Mouse (Mus musculus): ENCODE data around the gene Fsd2. TPM values are rescaled to one million over a fixed set of nuclear protein-coding genes. Genes with fewer than 3 reads are reported as not detected.

Fsd2 gene
- polyA plus RNA-seq (2012; ENCODE audit: insufficient read depth, insufficient read length, missing spikeins), result 18.0 and 18.9 TPM in 2 replicates

GRCm38 (mm10) chr7:81566892-81567291, at the start of gene Fsd2:
Fsd2 (minus strand) TSS chr7:81566944.
- Histone ChIP-seq H3K4me1 (ENCODE audit: control insufficient read depth, insufficient read depth, insufficient read length, low read length) (no peaks in the 10 kb centered on the region), H3K4me3 (ENCODE audit: insufficient read depth, low read depth, low read length) (no peak within 1 kb of the TSS), H3K27ac (replicated peaks; ENCODE audit: low read depth, low read length) (no peak within 1 kb of the TSS)

- no peak overlapping the region for H3K4me3 ChIP-seq (ENCODE audit: insufficient read depth, low read depth, low read length)
- H3K27ac ChIP-seq (replicated peaks; ENCODE audit: low read depth, low read length), result no peak overlapping the region
These were observed 48.3 kb upstream of the Fsd2 start for GRCm38 (mm10) chr7:81615031-81615430.

GRCm38 (mm10) chr7:81612856-81613635, 46.3 kb upstream of the Fsd2 start:
- Histone ChIP-seq H3K4me3 (ENCODE audit: insufficient read depth, low read depth, low read length) (no peak overlapping the region), H3K4me1 (ENCODE audit: control insufficient read depth, insufficient read depth, insufficient read length, low read length) (no peaks in the 10 kb centered on the region), H3K27ac (replicated peaks; ENCODE audit: low read depth, low read length) (no peak overlapping the region)

More at GRCm38 (mm10) chr7:81615031-81615430, 48.3 kb upstream of the Fsd2 start:
- no peaks in the 10 kb centered on the region for H3K4me1 ChIP-seq (ENCODE audit: control insufficient read depth, insufficient read depth, insufficient read length, low read length)

GRCm38 (mm10) chr7:81610125-81610524, 43.4 kb upstream of the Fsd2 start:
- Histone ChIP-seq H3K4me3 (ENCODE audit: insufficient read depth, low read depth, low read length) (no peak overlapping the region), H3K27ac (replicated peaks; ENCODE audit: low read depth, low read length) (no peak overlapping the region), H3K4me1 (ENCODE audit: control insufficient read depth, insufficient read depth, insufficient read length, low read length) (no peaks in the 10 kb centered on the region)

GRCm38 (mm10) chr7:81606452-81606851, 39.7 kb upstream of the Fsd2 start:
- Histone ChIP-seq H3K4me1 (ENCODE audit: control insufficient read depth, insufficient read depth, insufficient read length, low read length) (no peaks in the 10 kb centered on the region), H3K27ac (replicated peaks; ENCODE audit: low read depth, low read length) (no peak overlapping the region), H3K4me3 (ENCODE audit: insufficient read depth, low read depth, low read length) (no peak overlapping the region)

GRCm38 (mm10) chr7:81605489-81605888, 38.7 kb upstream of the Fsd2 start:
- Histone ChIP-seq H3K27ac (replicated peaks; ENCODE audit: low read depth, low read length) (no peak overlapping the region), H3K4me1 (ENCODE audit: control insufficient read depth, insufficient read depth, insufficient read length, low read length) (no peaks in the 10 kb centered on the region), H3K4me3 (ENCODE audit: insufficient read depth, low read depth, low read length) (no peak overlapping the region)

- Histone ChIP-seq H3K27ac (replicated peaks; ENCODE audit: low read depth, low read length) (no peak overlapping the region), H3K4me3 (ENCODE audit: insufficient read depth, low read depth, low read length) (no peak overlapping the region), H3K4me1 (ENCODE audit: control insufficient read depth, insufficient read depth, insufficient read length, low read length) (no peaks in the 10 kb centered on the region)
These were observed 38.2 kb upstream of the Fsd2 start for GRCm38 (mm10) chr7:81604991-81605390.

GRCm38 (mm10) chr7:81599379-81600280, 32.9 kb upstream of the Fsd2 start:
- Histone ChIP-seq H3K4me3 (ENCODE audit: insufficient read depth, low read depth, low read length) (no peak overlapping the region), H3K27ac (replicated peaks; ENCODE audit: low read depth, low read length) (no peak overlapping the region), H3K4me1 (ENCODE audit: control insufficient read depth, insufficient read depth, insufficient read length, low read length) (no peaks in the 10 kb centered on the region)

- H3K4me1 ChIP-seq (ENCODE audit: control insufficient read depth, insufficient read depth, insufficient read length, low read length), result no peaks in the 10 kb centered on the region
- H3K4me3 ChIP-seq (ENCODE audit: insufficient read depth, low read depth, low read length), result no peak overlapping the region
- H3K27ac ChIP-seq (replicated peaks; ENCODE audit: low read depth, low read length), result no peak overlapping the region
These were observed 30.9 kb upstream of the Fsd2 start for GRCm38 (mm10) chr7:81597660-81598059.

GRCm38 (mm10) chr7:81596086-81596485, 29.3 kb upstream of the Fsd2 start:
- Histone ChIP-seq H3K4me3 (ENCODE audit: insufficient read depth, low read depth, low read length) (no peak overlapping the region), H3K27ac (replicated peaks; ENCODE audit: low read depth, low read length) (no peak overlapping the region), H3K4me1 (ENCODE audit: control insufficient read depth, insufficient read depth, insufficient read length, low read length) (no peaks in the 10 kb centered on the region)

GRCm38 (mm10) chr7:81595056-81595455, 28.3 kb upstream of the Fsd2 start:
- H3K27ac ChIP-seq (replicated peaks; ENCODE audit: low read depth, low read length), result no peak overlapping the region
- no peak overlapping the region for H3K4me3 ChIP-seq (ENCODE audit: insufficient read depth, low read depth, low read length)

GRCm38 (mm10) chr7:81593387-81593786, 26.6 kb upstream of the Fsd2 start:
- Histone ChIP-seq H3K4me1 (ENCODE audit: control insufficient read depth, insufficient read depth, insufficient read length, low read length) (no peaks in the 10 kb centered on the region), H3K27ac (replicated peaks; ENCODE audit: low read depth, low read length) (no peak overlapping the region), H3K4me3 (ENCODE audit: insufficient read depth, low read depth, low read length) (no peak overlapping the region)

More at GRCm38 (mm10) chr7:81595056-81595455, 28.3 kb upstream of the Fsd2 start:
- no peaks in the 10 kb centered on the region for H3K4me1 ChIP-seq (ENCODE audit: control insufficient read depth, insufficient read depth, insufficient read length, low read length)

GRCm38 (mm10) chr7:81592686-81593085, 25.9 kb upstream of the Fsd2 start:
- Histone ChIP-seq H3K4me1 (ENCODE audit: control insufficient read depth, insufficient read depth, insufficient read length, low read length) (no peaks in the 10 kb centered on the region), H3K4me3 (ENCODE audit: insufficient read depth, low read depth, low read length) (no peak overlapping the region), H3K27ac (replicated peaks; ENCODE audit: low read depth, low read length) (no peak overlapping the region)

- Histone ChIP-seq H3K27ac (replicated peaks; ENCODE audit: low read depth, low read length) (no peak overlapping the region), H3K4me3 (ENCODE audit: insufficient read depth, low read depth, low read length) (no peak overlapping the region), H3K4me1 (ENCODE audit: control insufficient read depth, insufficient read depth, insufficient read length, low read length) (no peaks in the 10 kb centered on the region)
These were observed 20.5 kb upstream of the Fsd2 start for GRCm38 (mm10) chr7:81587238-81587637.

GRCm38 (mm10) chr7:81585326-81585725, 18.6 kb upstream of the Fsd2 start:
- Histone ChIP-seq H3K4me1 (ENCODE audit: control insufficient read depth, insufficient read depth, insufficient read length, low read length) (no peaks in the 10 kb centered on the region), H3K27ac (replicated peaks; ENCODE audit: low read depth, low read length) (no peak overlapping the region), H3K4me3 (ENCODE audit: insufficient read depth, low read depth, low read length) (no peak overlapping the region)
